In the genomic region with DNA sequence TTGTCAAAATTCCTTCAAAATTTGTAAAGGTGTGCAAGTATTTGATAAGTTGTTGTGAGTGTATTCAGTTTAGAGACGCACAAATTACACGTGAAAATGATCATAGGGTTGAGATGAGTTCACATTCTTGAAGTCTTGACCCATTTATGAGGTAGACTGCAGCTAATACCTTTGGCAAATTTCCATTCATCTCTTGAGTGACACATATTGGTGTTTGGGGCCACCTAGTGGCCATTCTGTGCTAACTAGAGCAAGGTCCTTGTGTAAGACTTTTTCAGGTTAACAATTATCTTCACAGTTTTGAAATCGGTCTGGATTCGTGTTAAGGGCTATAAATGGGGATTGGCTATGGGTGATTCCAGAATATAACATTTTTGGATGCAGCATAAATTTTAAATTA, we compare ENCODE assay signal across 9 mouse cellular contexts. TPM values are rescaled to one million over a fixed set of nuclear protein-coding genes. Genes with fewer than 3 reads are reported as not detected.
A peak's percentile ranks its signal among the peaks of the same experiment; 100 is the strongest.
DNase-seq lines count a peak whose midpoint lies in the region; ATAC-seq and TF ChIP-seq lines count a peak whose summit lies in the region.
"Had no signal": no experiment of that assay in that cellular context is flagged by ENCODE, and none has a peak within 500 bp of the region (broad histone marks: within the 10 kb centered on the region; RNA-seq: fewer than 3 reads in every experiment).

No protein-coding gene starts in this region.

- DNase-seq in ovary, postnatal 36 days (ENCODE audit: low spot score): peak; percentile 27
- no peak for DNase-seq in ovary, adult 18-20 months (ENCODE audit: low spot score)
- no peak for DNase-seq in Patski (ENCODE audit: low read depth, low spot score)
- peak; percentile 56 for DNase-seq in cerebellum, adult 9-11 months
- DNase-seq in hindbrain, embryonic 11.5 days (ENCODE audit: low spot score): peak; percentile 75
- DNase-seq in left cerebral cortex, postnatal 14 days (ENCODE audit: low spot score in 2 of 2): peak; percentile 47 to 66
- DNase-seq in naive thymus-derived CD4-positive, alpha-beta T cell, adult 2 months (ENCODE audit: low read depth): peak; percentile 21
- DNase-seq in frontal cortex, postnatal 14 days (ENCODE audit: low spot score in 2 of 2): no peak

- H3K4me2 ChIP-seq in hindbrain, embryonic 11.5 days (replicated peaks; ENCODE audit: low read depth, low read length): no peak overlapping the region

- no peak overlapping the region for H3K4me3 ChIP-seq in hindbrain, embryonic 11.5 days (ENCODE audit: low read depth, low read length)
- H3K4me3 ChIP-seq: erythroblast, embryonic 14.5 days had no signal

- peak; percentile 72 for TF ChIP-seq CTCF in Patski (IDR thresholded peaks at IDR 0.05)

- 22% methylated on average over 4 of the region's 4 CpGs for WGBS in hindbrain, embryonic 11.5 days

- in situ Hi-C loops in Patski (cut with MboI; ENCODE audit: low pct_unique_long_range_greater_than_20kb): no loop called here

- H3K36me3 ChIP-seq in hindbrain, embryonic 11.5 days (ENCODE audit: control insufficient read depth, insufficient read depth, low read length): no peaks in the 10 kb centered on the region

- no peak overlapping the region for H3K9ac ChIP-seq in hindbrain, embryonic 11.5 days (ENCODE audit: low read depth, low read length)

- POLR2A ChIA-PET in Patski (lab: Charles Lee): no interaction called here

- peaks cover 8% of the 10 kb centered on the region for H3K27me3 ChIP-seq in Patski
- no peaks in the 10 kb centered on the region for H3K27me3 ChIP-seq in hindbrain, embryonic 11.5 days (ENCODE audit: control insufficient read depth, insufficient read depth, low read length)

- ATAC-seq in Patski: no peak
- ATAC-seq in hindbrain, embryonic 11.5 days (ENCODE audit: low FRiP score): peak; percentile 45; the same call in 1 of the 2 replicates

- no peak overlapping the region for H3K27ac ChIP-seq in hindbrain, embryonic 11.5 days (ENCODE audit: low read depth, low read length)

- CTCF ChIA-PET in Patski (lab: Charles Lee): interaction anchor here (1.0 to 5.7 kb wide), 4 partner anchors 8 to 22 kb away, joined by 3 to 30 read pairs (median 7); no protein-coding TSS in a partner anchor

- no peaks in the 10 kb centered on the region for H3K9me3 ChIP-seq in hindbrain, embryonic 11.5 days (ENCODE audit: control insufficient read depth, low read length)

- H3K4me1 ChIP-seq in hindbrain, embryonic 11.5 days (replicated peaks; ENCODE audit: control insufficient read depth, insufficient read depth, low read length): no peaks in the 10 kb centered on the region

- intact Hi-C loops in left cerebral cortex, postnatal 14 days (cut with DNase I): no loop called here

RNA-seq across cellular contexts. Expression of gene Cdh10, which starts 13.5 kb away (rescaled TPM):
- not detected for polyA plus RNA-seq in Patski (2021)
- polyA plus RNA-seq in hindbrain, embryonic 11.5 days (2014; fragmentation: Nextera tagmentation; extraction: Ambion mirVana): 5.5 and 6.0 TPM in 2 replicates
- total RNA-seq in left cerebral cortex, postnatal 14 days (2021): 10 to 100 TPM; 63.5 to 69.4 TPM
- polyA plus RNA-seq: erythroblast, embryonic 14.5 days had no signal

Comparison
In these comparisons a context has a peak if more than half of its experiments do, and no peak if none do; other contexts are left out.
1. DNase-seq: peak in ovary, postnatal 36 days (single experiment), cerebellum, adult 9-11 months (single experiment), hindbrain, embryonic 11.5 days (single experiment), left cerebral cortex, postnatal 14 days (2 of 2) and naive thymus-derived CD4-positive, alpha-beta T cell, adult 2 months (single experiment); none in ovary, adult 18-20 months (single experiment), Patski (single experiment) and frontal cortex, postnatal 14 days (0 of 2).